Mouse (Mus musculus): ENCODE measurements around the gene Olfr1175-ps. TPM values are rescaled to one million over a fixed set of nuclear protein-coding genes. Genes with fewer than 3 reads are reported as not detected.

The Olfr1175-ps gene
- not detected in 2 replicates for polyA plus RNA-seq (2015; fragmentation: Nextera tagmentation; extraction: Ambion mirVana)

DNA sequence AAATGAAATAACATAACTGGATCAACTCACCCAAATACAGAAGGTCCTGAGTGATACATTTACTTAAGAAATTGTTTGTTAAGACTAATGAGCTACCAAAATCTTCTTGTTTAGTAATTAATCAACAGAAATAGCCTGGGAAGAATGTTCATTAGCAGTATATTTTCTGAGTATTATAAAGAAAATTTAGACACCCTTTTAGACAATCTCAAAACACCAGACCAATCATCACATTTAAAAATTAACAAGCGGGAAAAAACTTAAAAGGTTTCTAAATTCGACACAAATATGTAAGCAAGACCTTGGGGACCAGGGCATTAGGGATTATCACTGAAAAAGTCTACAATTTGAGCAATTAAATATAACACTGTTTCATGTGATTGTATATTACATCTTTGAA, at the start of gene Olfr1175-ps:
Gene Olfr1175-ps, minus strand, starts transcription at position 101 of the 400 bp plus-strand sequence.
- Histone ChIP-seq H3K36me3 (no peaks in the 10 kb centered on the region), H3K27ac (replicated peaks) (no peak within 1 kb of the TSS), H3K4me3 (no peak within 1 kb of the TSS), H3K4me2 (no peak within 1 kb of the TSS), H3K27me3 (no peaks in the 10 kb centered on the region), H3K9ac (no peak within 1 kb of the TSS), H3K9me3 (no peaks in the 10 kb centered on the region), H3K4me1 (replicated peaks) (no peaks in the 10 kb centered on the region)
- no peak for ATAC-seq (ENCODE audit: low read depth)
- WGBS, result 84% methylated on average over 2 of the region's 2 CpGs

DNA sequence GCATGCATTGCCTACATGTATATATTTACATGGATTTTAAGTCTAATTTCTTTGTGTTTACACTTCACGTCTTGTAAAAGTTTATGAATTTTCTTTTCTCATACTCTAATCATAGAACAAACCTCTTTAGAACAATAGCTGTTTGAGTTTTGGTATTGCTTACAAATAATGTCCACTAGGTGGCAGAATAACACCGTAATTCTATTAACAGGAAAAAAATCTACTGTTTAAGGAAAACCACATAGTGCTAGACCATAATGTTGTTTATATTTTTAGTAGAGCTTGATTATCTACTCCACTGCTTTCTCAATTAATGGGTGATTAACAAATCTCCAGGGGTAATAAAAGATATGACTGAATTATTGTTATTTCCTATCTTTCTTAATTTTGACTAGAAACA, 29.3 kb upstream of the Olfr1175-ps start:
- Histone ChIP-seq H3K4me1 (replicated peaks) (no peaks in the 10 kb centered on the region), H3K4me3 (no peak overlapping the region), H3K9me3 (no peaks in the 10 kb centered on the region), H3K36me3 (no peaks in the 10 kb centered on the region), H3K4me2 (no peak overlapping the region), H3K27me3 (no peaks in the 10 kb centered on the region), H3K9ac (no peak overlapping the region), H3K27ac (replicated peaks) (no peak overlapping the region)
- 6% methylated on average over 2 of the region's 2 CpGs for WGBS
- no peak for ATAC-seq (ENCODE audit: low read depth)

DNA sequence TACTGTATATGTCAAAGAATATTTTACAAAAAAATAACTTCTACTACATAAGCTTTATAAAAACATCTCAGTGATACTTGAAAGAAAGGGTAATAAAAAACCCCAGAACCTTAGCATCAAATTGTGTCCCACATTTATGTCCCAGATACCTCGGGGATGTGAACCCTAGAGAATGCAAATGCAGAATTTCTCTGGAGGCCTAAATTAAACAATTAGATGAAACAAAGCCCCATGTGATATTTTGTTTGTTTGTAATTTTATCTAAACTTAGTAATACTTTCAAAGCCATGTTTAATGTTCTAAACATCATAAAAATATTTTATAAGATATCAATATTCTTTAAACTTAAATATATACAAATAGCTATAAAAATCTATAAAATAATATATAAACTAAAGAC, 19.4 kb upstream of the Olfr1175-ps start, which contains the start of gene Olfr1177-ps:
Gene Olfr1177-ps, minus strand, starts transcription at position 101 of the 400 bp plus-strand sequence.
- no peak within 1 kb of the TSS for H3K27ac ChIP-seq (replicated peaks)
- H3K9me3 ChIP-seq, result no peaks in the 10 kb centered on the region
- 73% methylated on average over 1 of the region's 1 CpGs for WGBS
- no peak within 1 kb of the TSS for H3K4me2 ChIP-seq
- no peaks in the 10 kb centered on the region for H3K4me1 ChIP-seq (replicated peaks)
- H3K4me3 ChIP-seq, result no peak within 1 kb of the TSS
- no peak for ATAC-seq (ENCODE audit: low read depth)
- H3K27me3 ChIP-seq, result no peaks in the 10 kb centered on the region
- no peak within 1 kb of the TSS for H3K9ac ChIP-seq
- H3K36me3 ChIP-seq, result no peaks in the 10 kb centered on the region

DNA sequence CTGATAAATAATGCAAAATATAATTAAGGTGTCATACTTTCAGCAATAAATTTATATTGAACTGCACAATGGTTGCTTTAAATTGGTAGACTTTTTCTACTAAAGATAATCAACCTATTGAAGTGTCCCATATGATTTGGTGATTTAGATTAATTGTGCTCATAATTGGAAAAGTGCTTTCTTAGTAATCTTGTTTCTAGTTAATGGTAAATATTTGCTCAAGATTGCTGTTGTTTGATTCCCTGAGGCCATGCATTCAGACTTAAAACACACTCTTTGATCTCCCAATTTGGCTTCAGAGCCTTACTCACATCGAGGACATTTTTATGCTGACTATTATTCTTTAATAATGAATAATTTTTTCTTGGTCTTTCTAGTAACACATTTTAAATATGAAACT, 9.4 kb upstream of the Olfr1175-ps start, which contains the start of gene Olfr1176:
Gene Olfr1176, plus strand, starts transcription at position 301 of the 400 bp plus-strand sequence.
- Histone ChIP-seq H3K36me3 (no peaks in the 10 kb centered on the region), H3K4me3 (no peak within 1 kb of the TSS), H3K9ac (no peak within 1 kb of the TSS), H3K4me2 (no peak within 1 kb of the TSS), H3K27me3 (no peaks in the 10 kb centered on the region), H3K27ac (replicated peaks) (no peak within 1 kb of the TSS), H3K9me3 (no peaks in the 10 kb centered on the region), H3K4me1 (replicated peaks) (no peaks in the 10 kb centered on the region)
- no peak for ATAC-seq (ENCODE audit: low read depth)
- WGBS, result 65% methylated on average over 1 of the region's 1 CpGs

DNA sequence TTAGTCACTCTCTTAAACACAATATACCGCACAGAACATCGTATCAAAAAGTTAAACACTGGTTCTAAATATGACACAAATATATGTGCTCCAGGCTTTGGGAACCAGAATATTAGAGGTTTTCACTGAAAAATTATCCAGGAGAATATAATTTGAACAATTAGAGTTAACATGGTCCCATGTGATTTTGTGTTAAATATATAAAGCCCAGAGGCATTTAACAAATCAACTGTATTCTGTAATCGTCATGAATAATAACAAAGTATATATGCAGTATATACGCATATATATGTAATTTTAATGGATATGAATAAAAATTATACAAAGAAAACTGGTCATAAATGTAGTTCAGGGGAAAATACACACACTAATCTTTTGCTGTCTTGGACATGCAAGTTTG, 12.0 kb downstream of the Olfr1175-ps start, which contains the start of gene Olfr1174-ps:
Gene Olfr1174-ps, minus strand, starts transcription at position 101 of the 400 bp plus-strand sequence.
- ATAC-seq (ENCODE audit: low read depth), result no peak
- Histone ChIP-seq H3K4me3 (no peak within 1 kb of the TSS), H3K9ac (no peak within 1 kb of the TSS), H3K4me1 (replicated peaks) (no peaks in the 10 kb centered on the region), H3K36me3 (no peaks in the 10 kb centered on the region), H3K27me3 (no peaks in the 10 kb centered on the region), H3K9me3 (no peaks in the 10 kb centered on the region), H3K4me2 (no peak within 1 kb of the TSS), H3K27ac (replicated peaks) (no peak within 1 kb of the TSS)
- WGBS, result 90% methylated on average over 4 of the region's 4 CpGs

DNA sequence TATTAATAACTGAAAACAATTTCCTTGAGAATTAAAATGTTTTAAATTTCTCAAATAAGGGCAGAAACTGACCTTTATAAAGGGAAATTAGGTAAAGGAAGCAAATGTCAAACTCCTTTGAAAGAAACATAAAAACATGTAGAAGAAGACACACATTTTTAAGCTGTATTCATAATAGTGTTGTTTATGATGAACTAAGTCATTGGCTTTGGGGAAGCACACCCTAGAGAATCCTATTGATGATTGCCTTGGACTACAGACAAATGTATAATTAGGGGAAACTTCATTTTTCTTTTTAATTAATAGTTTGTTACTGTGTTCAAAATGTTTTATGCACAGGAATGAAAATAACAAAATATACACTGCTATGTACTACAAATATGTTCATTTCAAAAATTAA, 47.2 kb downstream of the Olfr1175-ps start, which contains the start of gene Olfr1173:
Gene Olfr1173, minus strand, starts transcription at position 101 of the 400 bp plus-strand sequence.
- H3K27ac ChIP-seq (replicated peaks), result no peak within 1 kb of the TSS

More for the DNA sequence above, 47.2 kb downstream of the Olfr1175-ps start, which contains the start of gene Olfr1173:
- Histone ChIP-seq H3K36me3 (no peaks in the 10 kb centered on the region), H3K4me1 (replicated peaks) (no peaks in the 10 kb centered on the region), H3K27me3 (no peaks in the 10 kb centered on the region), H3K4me2 (no peak within 1 kb of the TSS), H3K9me3 (no peaks in the 10 kb centered on the region), H3K4me3 (no peak within 1 kb of the TSS), H3K9ac (no peak within 1 kb of the TSS)
- no peak for ATAC-seq (ENCODE audit: low read depth)

Other genes starting within 250 kb of the Olfr1175-ps start
- not detected in 2 replicates for gene Olfr1164, start 233.2 kb downstream of the Olfr1175-ps start, polyA plus RNA-seq (2015; fragmentation: Nextera tagmentation; extraction: Ambion mirVana)
- gene Olfr1166, start 198.9 kb downstream of the Olfr1175-ps start, polyA plus RNA-seq (2015; fragmentation: Nextera tagmentation; extraction: Ambion mirVana), result not detected in 2 replicates
- not detected in 2 replicates for gene Olfr1167, start 172.0 kb downstream of the Olfr1175-ps start, polyA plus RNA-seq (2015; fragmentation: Nextera tagmentation; extraction: Ambion mirVana)
- not detected in 2 replicates for gene Olfr1168, start 145.3 kb downstream of the Olfr1175-ps start, polyA plus RNA-seq (2015; fragmentation: Nextera tagmentation; extraction: Ambion mirVana)
- not detected in 2 replicates for gene Olfr1170, start 98.9 kb downstream of the Olfr1175-ps start, polyA plus RNA-seq (2015; fragmentation: Nextera tagmentation; extraction: Ambion mirVana)
- gene Olfr1173, start 47.3 kb downstream of the Olfr1175-ps start, polyA plus RNA-seq (2015; fragmentation: Nextera tagmentation; extraction: Ambion mirVana), result not detected in 2 replicates
- not detected in 2 replicates for gene Olfr1174-ps, start 12.1 kb downstream of the Olfr1175-ps start, polyA plus RNA-seq (2015; fragmentation: Nextera tagmentation; extraction: Ambion mirVana)
- not detected in 2 replicates for gene Olfr1176, start 9.5 kb upstream of the Olfr1175-ps start, polyA plus RNA-seq (2015; fragmentation: Nextera tagmentation; extraction: Ambion mirVana)
- gene Olfr1177-ps, start 19.3 kb upstream of the Olfr1175-ps start, polyA plus RNA-seq (2015; fragmentation: Nextera tagmentation; extraction: Ambion mirVana), result not detected in 2 replicates
- not detected in 2 replicates for gene Olfr1178, start 59.8 kb upstream of the Olfr1175-ps start, polyA plus RNA-seq (2015; fragmentation: Nextera tagmentation; extraction: Ambion mirVana)
- not detected in 2 replicates for gene Olfr1179, start 79.2 kb upstream of the Olfr1175-ps start, polyA plus RNA-seq (2015; fragmentation: Nextera tagmentation; extraction: Ambion mirVana)
- gene Olfr1180, start 91.9 kb upstream of the Olfr1175-ps start, polyA plus RNA-seq (2015; fragmentation: Nextera tagmentation; extraction: Ambion mirVana), result not detected in 2 replicates
- gene Olfr1181, start 99.0 kb upstream of the Olfr1175-ps start, polyA plus RNA-seq (2015; fragmentation: Nextera tagmentation; extraction: Ambion mirVana), result not detected in 2 replicates
- not detected in 2 replicates for gene Gm13757, start 121.9 kb upstream of the Olfr1175-ps start, polyA plus RNA-seq (2015; fragmentation: Nextera tagmentation; extraction: Ambion mirVana)
- not detected in 2 replicates for gene Olfr1183, start 127.7 kb upstream of the Olfr1175-ps start, polyA plus RNA-seq (2015; fragmentation: Nextera tagmentation; extraction: Ambion mirVana)
- gene Olfr1184, start 156.4 kb upstream of the Olfr1175-ps start, polyA plus RNA-seq (2015; fragmentation: Nextera tagmentation; extraction: Ambion mirVana), result not detected in 2 replicates
- gene Olfr1185-ps1, start 166.1 kb upstream of the Olfr1175-ps start, polyA plus RNA-seq (2015; fragmentation: Nextera tagmentation; extraction: Ambion mirVana), result not detected in 2 replicates
- not detected in 2 replicates for gene Olfr1186, start 191.3 kb upstream of the Olfr1175-ps start, polyA plus RNA-seq (2015; fragmentation: Nextera tagmentation; extraction: Ambion mirVana)
- gene Olfr1188, start 229.7 kb upstream of the Olfr1175-ps start, polyA plus RNA-seq (2015; fragmentation: Nextera tagmentation; extraction: Ambion mirVana), result not detected in 2 replicates

Data from neural tube, embryonic 13.5 days (tissue).